Mouse (Mus musculus) adrenal gland, postnatal 25 days (tissue): ENCODE results near the gene Zxdc. TPM values are rescaled to one million over a fixed set of nuclear protein-coding genes. Genes with fewer than 3 reads are reported as not detected.

Experiments
- total RNA-seq: library from RNA; stranded (reverse); gene quantifications from 2 replicates; pipeline ENCODE4 v1.2.3, GENCODE M21; 2021

Zxdc gene
- total RNA-seq, 1 experiment from 2014 or later: 23.0 TPM

Other genes with a start within 250 kb of the Zxdc start
- gene Vmn1r51, start 246.9 kb upstream of the Zxdc start, total RNA-seq: not detected in 2 replicates
- gene Vmn1r52, start 194.7 kb upstream of the Zxdc start, total RNA-seq: not detected in 2 replicates
- not detected in 2 replicates for gene V1ra8, start 166.7 kb upstream of the Zxdc start, total RNA-seq
- gene Vmn1r53, start 145.1 kb upstream of the Zxdc start, total RNA-seq: not detected in 2 replicates
- gene Vmn1r54, start 123.2 kb upstream of the Zxdc start, total RNA-seq: not detected in 2 replicates
- not detected in 2 replicates for gene BC048671, start 68.3 kb upstream of the Zxdc start, total RNA-seq
- not detected in 2 replicates for gene Chst13, start 44.3 kb upstream of the Zxdc start, total RNA-seq
- gene Uroc1, start 36.2 kb upstream of the Zxdc start, total RNA-seq: 0.09 and 3.0 TPM in 2 replicates
- 1.1 TPM in 1 of 2 replicates, not detected in the other for gene Cfap100, start 59.3 kb downstream of the Zxdc start, total RNA-seq
- gene Klf15, start 93.1 kb downstream of the Zxdc start, total RNA-seq: 38.4 and 44.5 TPM in 2 replicates
- 179 and 220 TPM in 2 replicates for gene Aldh1l1, start 116.9 kb downstream of the Zxdc start, total RNA-seq
- 18.9 and 19.1 TPM in 2 replicates for gene Slc41a3, start 235.2 kb downstream of the Zxdc start, total RNA-seq